Mouse (Mus musculus) ES-E14 (cell line): ENCODE measurements around the gene 2310022A10Rik.

Source experiments
- CHD2 ChIP-seq: IDR thresholded peaks from 2 replicates; pipeline ENCODE4 v1.6.1; 2014; ENCODE audit warnings: mild to moderate bottlenecking, low read depth, low read length, inconsistent platforms
- HCFC1 ChIP-seq: IDR thresholded peaks from 2 replicates; pipeline ENCODE4 v1.6.1; 2012; ENCODE audit warnings: low read length, inconsistent platforms, borderline replicate concordance; ENCODE audit not compliant: insufficient read depth
- MAFK ChIP-seq: IDR thresholded peaks from 2 replicates; pipeline ENCODE4 v1.6.1; 2014; ENCODE audit warnings: mild to moderate bottlenecking, low read depth, low read length, inconsistent platforms; ENCODE audit not compliant: insufficient read depth
- ZC3H11A ChIP-seq: IDR thresholded peaks from 2 replicates; pipeline ENCODE4 v1.6.1; 2012; ENCODE audit warnings: low read depth, mild to moderate bottlenecking, inconsistent platforms, low read length, borderline replicate concordance
- ZNF384 ChIP-seq: IDR thresholded peaks from 2 replicates; pipeline ENCODE4 v1.6.1; 2012; ENCODE audit warnings: low read depth, low read length, inconsistent platforms

DNA sequence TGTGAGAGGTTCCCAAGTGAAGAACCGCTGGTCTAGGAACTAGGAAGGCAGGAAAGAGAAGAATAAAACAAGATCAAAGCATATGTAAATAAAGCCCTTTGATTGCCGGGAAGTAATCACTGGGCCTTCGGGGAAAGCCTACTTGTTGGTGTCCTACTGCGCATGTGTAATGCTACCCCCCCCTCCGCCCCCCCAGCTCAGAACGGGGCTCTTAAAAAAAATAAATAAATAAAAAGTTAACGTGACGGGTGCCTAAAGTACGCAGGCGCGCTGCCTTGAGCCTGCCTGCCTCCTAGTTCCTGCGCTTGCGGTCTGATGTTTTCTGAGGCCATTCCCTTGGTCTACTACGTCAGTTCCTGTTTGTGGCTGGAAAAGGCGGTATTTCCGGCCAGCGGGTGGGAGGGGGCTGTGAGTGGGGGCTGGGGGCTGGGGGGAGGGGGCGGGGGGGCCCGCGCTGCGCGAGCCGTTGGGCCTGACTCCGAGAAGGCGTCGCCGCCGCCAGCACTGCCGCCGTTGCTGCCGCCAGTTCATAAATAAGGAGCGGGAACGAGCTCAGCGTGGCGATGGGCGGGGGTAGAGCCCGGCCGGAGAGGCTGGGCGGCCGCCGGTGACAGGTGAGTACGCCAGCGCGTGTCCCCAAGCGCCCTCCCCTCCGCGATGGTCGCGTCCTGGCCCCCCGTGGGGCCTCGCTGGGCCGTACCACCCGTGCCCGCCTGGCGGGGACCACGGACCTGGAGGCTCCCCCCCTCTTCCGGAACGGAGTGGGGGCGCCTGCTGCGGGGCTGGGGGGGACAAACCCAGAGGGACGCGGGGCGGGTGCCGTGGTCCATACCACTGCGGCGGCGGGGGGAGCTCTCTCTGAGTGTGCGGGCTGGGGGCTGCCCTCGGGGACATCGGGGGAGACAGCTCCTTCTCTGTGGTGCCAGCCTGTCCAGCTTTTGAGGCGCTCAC lies 38.5 kb downstream of the 2310022A10Rik start, which contains the start of gene Akt2:
- TF ChIP-seq ZC3H11A, result no peak
- TF ChIP-seq HCFC1, result peak; percentile 63; the same call in 1 of the 2 replicates
- TF ChIP-seq CHD2, result no peak
- no peak for TF ChIP-seq MAFK
- peak; percentile 44; the same call in 1 of the 2 replicates for TF ChIP-seq ZNF384
